Mouse (Mus musculus) lung, adult 2 months (tissue): Measurements from ENCODE around the gene Zfp654.

ENCODE experiments used
- CTCF ChIP-seq: fragments of 200-500 bp; IDR thresholded peaks from 2 replicates; pipeline ENCODE4 v1.5.1; 2011; ENCODE audit warnings: mild to moderate bottlenecking, low read length, control low read depth; ENCODE audit not compliant: insufficient read depth
- POLR2A ChIP-seq: fragments of 200-500 bp; IDR thresholded peaks from 2 replicates; pipeline ENCODE4 v1.6.1; 2011; ENCODE audit warnings: low read depth, mild to moderate bottlenecking, control low read depth, low read length, borderline replicate concordance; ENCODE audit errors: extremely low read depth

- TF ChIP-seq CTCF (no peak), POLR2A (no peak)
Observed at GRCm38 (mm10) chr16:64794802-64795201, 56.6 kb downstream of the Zfp654 start.
